Mouse (Mus musculus): Measurements from ENCODE around the gene Slc12a5.

Gene Slc12a5

GRCm38 (mm10) chr2:164979749-164980148 is 19.1 kb downstream of the Slc12a5 start:
- DNase-seq (ENCODE audit: low spot score in 2 of 2) = peak in 1 of 2 experiments; percentile 14

GRCm38 (mm10) chr2:164985962-164986361 is 25.4 kb downstream of the Slc12a5 start:
- no peak for DNase-seq (ENCODE audit: low spot score in 2 of 2)

- DNase-seq (ENCODE audit: low spot score in 2 of 2) = no peak
Measured at GRCm38 (mm10) chr2:164986371-164987027, 25.9 kb downstream of the Slc12a5 start.

- DNase-seq (ENCODE audit: low spot score in 2 of 2) = no peak
Measured at GRCm38 (mm10) chr2:164988777-164989176, 28.2 kb downstream of the Slc12a5 start.

GRCm38 (mm10) chr2:164991111-164991510 is 30.5 kb downstream of the Slc12a5 start:
- no peak for DNase-seq (ENCODE audit: low spot score in 2 of 2)

- no peak for DNase-seq (ENCODE audit: low spot score in 2 of 2)
Measured at GRCm38 (mm10) chr2:164991808-164992207, 31.2 kb downstream of the Slc12a5 start.

- no peak for DNase-seq (ENCODE audit: low spot score in 2 of 2)
Measured at GRCm38 (mm10) chr2:164994156-164994555, 33.6 kb downstream of the Slc12a5 start.

GRCm38 (mm10) chr2:164994659-164995428 is 34.2 kb downstream of the Slc12a5 start:
- no peak for DNase-seq (ENCODE audit: low spot score in 2 of 2)

GRCm38 (mm10) chr2:164995976-164996375 is 35.4 kb downstream of the Slc12a5 start:
- DNase-seq (ENCODE audit: low spot score in 2 of 2) = no peak

GRCm38 (mm10) chr2:164996848-164997720 is 36.5 kb downstream of the Slc12a5 start:
- no peak for DNase-seq (ENCODE audit: low spot score in 2 of 2)

GRCm38 (mm10) chr2:164997721-164998428 is 37.3 kb downstream of the Slc12a5 start:
- no peak for DNase-seq (ENCODE audit: low spot score in 2 of 2)

GRCm38 (mm10) chr2:165001958-165002357 is 41.4 kb downstream of the Slc12a5 start:
- no peak for DNase-seq (ENCODE audit: low spot score in 2 of 2)

- DNase-seq (ENCODE audit: low spot score in 2 of 2) = no peak
Measured at GRCm38 (mm10) chr2:165003108-165003507, 42.5 kb downstream of the Slc12a5 start.

GRCm38 (mm10) chr2:165004237-165004636 is 43.6 kb downstream of the Slc12a5 start:
- DNase-seq (ENCODE audit: low spot score in 2 of 2) = no peak

GRCm38 (mm10) chr2:165006813-165007212 is 46.2 kb downstream of the Slc12a5 start:
- no peak for DNase-seq (ENCODE audit: low spot score in 2 of 2)

GRCm38 (mm10) chr2:165007986-165008385 is 47.4 kb downstream of the Slc12a5 start:
- DNase-seq (ENCODE audit: low spot score in 2 of 2) = no peak

GRCm38 (mm10) chr2:165009161-165009560 is 48.6 kb downstream of the Slc12a5 start:
- DNase-seq (ENCODE audit: low spot score in 2 of 2) = no peak

GRCm38 (mm10) chr2:165009581-165009980 is 49.0 kb downstream of the Slc12a5 start:
- DNase-seq (ENCODE audit: low spot score in 2 of 2) = no peak

- DNase-seq (ENCODE audit: low spot score in 2 of 2) = no peak
Measured at GRCm38 (mm10) chr2:165010351-165010750, 49.7 kb downstream of the Slc12a5 start.

GRCm38 (mm10) chr2:165014935-165015334 is 54.3 kb downstream of the Slc12a5 start:
- no peak for DNase-seq (ENCODE audit: low spot score in 2 of 2)

GRCm38 (mm10) chr2:165020490-165020889 is 59.9 kb downstream of the Slc12a5 start:
- no peak for DNase-seq (ENCODE audit: low spot score in 2 of 2)

GRCm38 (mm10) chr2:165027163-165027562 is 66.6 kb downstream of the Slc12a5 start:
- DNase-seq (ENCODE audit: low spot score in 2 of 2) = no peak

All from urinary bladder, adult 18-20 months (tissue).